Mouse (Mus musculus) limb, embryonic 13.5 days (tissue): Measurements from ENCODE around the gene Coro7. TPM values are rescaled to one million over a fixed set of nuclear protein-coding genes. Genes with fewer than 3 reads are reported as not detected.
A peak's percentile ranks its signal among the peaks of the same experiment; 100 is the strongest.
"Not testable (repeated sequence)": the region's sequence is repeated elsewhere in the genome, so short reads cannot be mapped to it uniquely, and the experiment has no call there.

Experiments
- ATAC-seq: fragments of 200-750 bp; cut with Nextera tagmentation; 2 replicates; pipeline ENCODE4 v1.8.0; 2017; ENCODE audit warnings: low read depth, moderate number of reproducible peaks, moderate TSS enrichment; ENCODE audit not compliant: low FRiP score
- H3K27ac ChIP-seq: fragments of 300-500 bp; sonication (generic); 2 replicates; pipeline ENCODE4 v1.5.1; 2015; ENCODE audit warnings: inconsistent platforms, mild to moderate bottlenecking, moderate library complexity
- H3K27me3 ChIP-seq: fragments of 300-500 bp; sonication (generic); 2 replicates; pipeline ENCODE4 v1.6.1; 2015; ENCODE audit warnings: mild to moderate bottlenecking, inconsistent platforms
- H3K36me3 ChIP-seq: fragments of 300-500 bp; sonication (generic); 2 replicates; pipeline ENCODE4 v1.6.1; 2015; ENCODE audit warnings: inconsistent platforms, mild to moderate bottlenecking, moderate library complexity
- H3K4me1 ChIP-seq: fragments of 300-500 bp; sonication (generic); 2 replicates; pipeline ENCODE4 v1.6.1; 2015; ENCODE audit warnings: inconsistent platforms
- H3K4me2 ChIP-seq: fragments of 300-500 bp; sonication (generic); replicated peaks from 2 replicates; pipeline ENCODE4 v1.6.1; 2015; ENCODE audit warnings: inconsistent platforms, mild to moderate bottlenecking, moderate library complexity
- H3K4me3 ChIP-seq: fragments of 300-500 bp; sonication (generic); 2 replicates; pipeline ENCODE4 v1.5.1; 2015; ENCODE audit warnings: moderate library complexity, mild to moderate bottlenecking, inconsistent platforms
- H3K9ac ChIP-seq: fragments of 300-500 bp; sonication (generic); 2 replicates; pipeline ENCODE4 v1.6.1; 2015; ENCODE audit warnings: mild to moderate bottlenecking, inconsistent platforms
- H3K9me3 ChIP-seq: fragments of 300-500 bp; sonication (generic); 2 replicates; pipeline ENCODE4 v1.6.1; 2016; ENCODE audit warnings: inconsistent platforms
- WGBS: fragments of 180-500 bp; shearing (Covaris S2); methylation state at CpG from one replicate; pipeline ENCODE4 v1.1.7; 2015; 5-methylcytosine and 5-hydroxymethylcytosine counted together
- polyA plus RNA-seq: library from polyadenylated mRNA; unstranded; fragments of >200 nt; fragmentation: Nextera tagmentation; extraction: Ambion mirVana; gene quantifications from 2 replicates; pipeline ENCODE4 v1.2.1, GENCODE M21; 2015

The Coro7 gene
- polyA plus RNA-seq, 1 experiment from 2014 or later: 20.8 TPM

GRCm38 (mm10) chr16:4586531-4587123 lies 93.0 kb downstream of the Coro7 start:
- Histone ChIP-seq H3K27me3 (no peaks in the 10 kb centered on the region), H3K4me3 (peak overlapping the region; percentile 47), H3K9ac (peak overlapping the region; percentile 62), H3K9me3 (no peaks in the 10 kb centered on the region), H3K4me1 (peaks cover 21% of the 10 kb centered on the region), H3K36me3 (peaks cover 14% of the 10 kb centered on the region), H3K27ac (peak overlapping the region; percentile 90), H3K4me2 (peak overlapping the region; percentile 67)
- WGBS: 0% methylated on average over 42 of the region's 43 CpGs
- peak; percentile 98 for ATAC-seq

GRCm38 (mm10) chr16:4585642-4586530 lies 93.7 kb downstream of the Coro7 start:
- Histone ChIP-seq H3K36me3 (peaks cover 10% of the 10 kb centered on the region), H3K4me2 (peak overlapping the region; percentile 67), H3K27ac (peak overlapping the region; percentile 90), H3K9me3 (no peaks in the 10 kb centered on the region), H3K4me1 (peaks cover 21% of the 10 kb centered on the region), H3K27me3 (no peaks in the 10 kb centered on the region), H3K4me3 (peak overlapping the region; percentile 47), H3K9ac (peak overlapping the region; percentile 62)
- ATAC-seq: peak; percentile 17; the same call in 1 of the 2 replicates
- 8% methylated on average over 14 of the region's 14 CpGs for whole genome bisulfite sequencing

GRCm38 (mm10) chr16:4584438-4584837 lies 95.1 kb downstream of the Coro7 start:
- no peaks in the 10 kb centered on the region for H3K27me3 ChIP-seq
- no peaks in the 10 kb centered on the region for H3K9me3 ChIP-seq
- WGBS: 78% methylated on average over 5 of the region's 5 CpGs
- H3K4me2 ChIP-seq: no peak overlapping the region
- H3K27ac ChIP-seq: no peak overlapping the region
- H3K9ac ChIP-seq: no peak overlapping the region
- H3K36me3 ChIP-seq: no peaks in the 10 kb centered on the region
- no peak overlapping the region for H3K4me3 ChIP-seq
- no peak for ATAC-seq
- peaks cover 21% of the 10 kb centered on the region for H3K4me1 ChIP-seq

GRCm38 (mm10) chr16:4583807-4584206 lies 95.8 kb downstream of the Coro7 start:
- H3K9ac ChIP-seq: no peak overlapping the region
- H3K4me1 ChIP-seq: peaks cover 21% of the 10 kb centered on the region
- ATAC-seq: no peak
- H3K4me3 ChIP-seq: no peak overlapping the region
- WGBS: 82% methylated on average over 3 of the region's 3 CpGs
- H3K27ac ChIP-seq: no peak overlapping the region
- no peaks in the 10 kb centered on the region for H3K36me3 ChIP-seq
- H3K9me3 ChIP-seq: no peaks in the 10 kb centered on the region
- no peaks in the 10 kb centered on the region for H3K27me3 ChIP-seq
- no peak overlapping the region for H3K4me2 ChIP-seq

GRCm38 (mm10) chr16:4581179-4581578 lies 98.4 kb downstream of the Coro7 start:
- WGBS: 85% methylated on average over 4 of the region's 4 CpGs
- not testable (repeated sequence) for H3K9me3 ChIP-seq

GRCm38 (mm10) chr16:4578630-4579029 lies 100.9 kb downstream of the Coro7 start:
- Histone ChIP-seq H3K36me3 (no peaks in the 10 kb centered on the region), H3K27me3 (no peaks in the 10 kb centered on the region), H3K4me2 (no peak overlapping the region), H3K27ac (no peak overlapping the region), H3K4me1 (peaks cover 9% of the 10 kb centered on the region), H3K9ac (no peak overlapping the region), H3K9me3 (no peaks in the 10 kb centered on the region), H3K4me3 (no peak overlapping the region)
- WGBS: 57% methylated on average over 7 of the region's 7 CpGs
- no peak for ATAC-seq

More at GRCm38 (mm10) chr16:4581179-4581578, 98.4 kb downstream of the Coro7 start:
- H3K4me1 ChIP-seq: peaks cover 12% of the 10 kb centered on the region
- H3K4me3 ChIP-seq, H3K27me3 ChIP-seq, H3K36me3 ChIP-seq, H3K27ac ChIP-seq, H3K4me2 ChIP-seq, ATAC-seq, H3K9ac ChIP-seq: not testable (repeated sequence)

- Histone ChIP-seq H3K4me2 (no peak overlapping the region), H3K36me3 (no peaks in the 10 kb centered on the region), H3K9me3 (no peaks in the 10 kb centered on the region), H3K4me1 (peaks cover 9% of the 10 kb centered on the region), H3K9ac (no peak overlapping the region), H3K27ac (no peak overlapping the region), H3K27me3 (no peaks in the 10 kb centered on the region), H3K4me3 (no peak overlapping the region)
- 48% methylated on average over 2 of the region's 2 CpGs for WGBS
- ATAC-seq: no peak
Measured at GRCm38 (mm10) chr16:4576873-4577272, 102.7 kb downstream of the Coro7 start.

Other genes with a start within 250 kb of the Coro7 start
- gene Srl, start 138.0 kb downstream of the Coro7 start, polyA plus RNA-seq: 38.7 and 41.8 TPM in 2 replicates
- 24.9 and 26.3 TPM in 2 replicates for gene Tfap4, start 119.9 kb downstream of the Coro7 start, polyA plus RNA-seq
- gene Glis2, start 85.1 kb downstream of the Coro7 start, polyA plus RNA-seq: 32.0 and 39.4 TPM in 2 replicates
- 105 and 106 TPM in 2 replicates for gene Pam16, start 54.8 kb downstream of the Coro7 start, polyA plus RNA-seq
- 35.6 and 35.9 TPM in 2 replicates for gene Vasn, start 39.8 kb downstream of the Coro7 start, polyA plus RNA-seq
- 56.6 and 60.0 TPM in 2 replicates for gene Dnaja3, start 39.8 kb downstream of the Coro7 start, polyA plus RNA-seq
- gene Nmral1, start 39.6 kb upstream of the Coro7 start, polyA plus RNA-seq: 113 and 118 TPM in 2 replicates
- 112 and 116 TPM in 2 replicates for gene Hmox2, start 46.6 kb upstream of the Coro7 start, polyA plus RNA-seq
- gene Cdip1, start 110.5 kb upstream of the Coro7 start, polyA plus RNA-seq: 97.5 and 102 TPM in 2 replicates
- gene 4930562C15Rik, start 155.6 kb upstream of the Coro7 start, polyA plus RNA-seq: 0.75 and 1.2 TPM in 2 replicates
- gene Ubald1, start 200.5 kb upstream of the Coro7 start, polyA plus RNA-seq: 41.1 and 42.1 TPM in 2 replicates
- 98.9 and 102 TPM in 2 replicates for gene Mgrn1, start 206.5 kb upstream of the Coro7 start, polyA plus RNA-seq